Comparison of ENCODE assay signal across 7 mouse cellular contexts in genomic region chr9:118801176-118801909, GRCm38 (mm10).
DNase-seq lines count a peak whose midpoint lies in the region; ATAC-seq and TF ChIP-seq lines count a peak whose summit lies in the region.

No protein-coding gene starts in this region.

- H3K9ac ChIP-seq in midbrain, embryonic 14.5 days (replicated peaks; ENCODE audit: low read length), result no peak overlapping the region
- no peak overlapping the region for H3K9ac ChIP-seq in heart, embryonic 15.5 days
- no peak overlapping the region for H3K9ac ChIP-seq in kidney, postnatal 0 days (ENCODE audit: low read depth, low read length)
- no peak overlapping the region for H3K9ac ChIP-seq in stomach, embryonic 16.5 days (ENCODE audit: low read length)

- H3K27ac ChIP-seq in midbrain, embryonic 14.5 days (replicated peaks; ENCODE audit: low read depth, low read length), result no peak overlapping the region
- no peak overlapping the region for H3K27ac ChIP-seq in midbrain, embryonic 10.5 days (replicated peaks)
- peak overlapping the region; percentile 8; the same call in 1 of the 2 replicates for H3K27ac ChIP-seq in heart, embryonic 15.5 days
- peak overlapping the region; percentile 82 for H3K27ac ChIP-seq in kidney, postnatal 0 days
- peak overlapping the region; percentile 77 for H3K27ac ChIP-seq in stomach, embryonic 16.5 days (ENCODE audit: low read length)

- no peak overlapping the region for H3K4me2 ChIP-seq in midbrain, embryonic 14.5 days (ENCODE audit: low read length)
- H3K4me2 ChIP-seq in heart, embryonic 15.5 days, result no peak overlapping the region
- H3K4me2 ChIP-seq in kidney, postnatal 0 days (ENCODE audit: low read length), result no peak overlapping the region
- H3K4me2 ChIP-seq in stomach, embryonic 16.5 days (ENCODE audit: low read depth, low read length), result no peak overlapping the region

- WGBS in midbrain, embryonic 14.5 days, result 55% methylated on average over 15 of the region's 15 CpGs
- WGBS in midbrain, embryonic 10.5 days, result 75% methylated on average over 15 of the region's 15 CpGs
- WGBS in heart, embryonic 15.5 days, result 60% methylated on average over 15 of the region's 15 CpGs
- 36% methylated on average over 15 of the region's 15 CpGs for WGBS in kidney, postnatal 0 days
- WGBS in stomach, embryonic 16.5 days, result 52% methylated on average over 15 of the region's 15 CpGs

- no peaks in the 10 kb centered on the region for H3K9me3 ChIP-seq in midbrain, embryonic 14.5 days (ENCODE audit: control insufficient read depth, low read length)
- H3K9me3 ChIP-seq in midbrain, embryonic 10.5 days (replicated peaks), result no peaks in the 10 kb centered on the region
- H3K9me3 ChIP-seq in heart, embryonic 15.5 days (replicated peaks), result no peaks in the 10 kb centered on the region
- H3K9me3 ChIP-seq in kidney, postnatal 0 days (replicated peaks; ENCODE audit: low read length), result no peaks in the 10 kb centered on the region
- no peaks in the 10 kb centered on the region for H3K9me3 ChIP-seq in stomach, embryonic 16.5 days (replicated peaks; ENCODE audit: control insufficient read depth, low read length)

- ATAC-seq in midbrain, embryonic 14.5 days (ENCODE audit: low FRiP score, low TSS enrichment), result no peak
- ATAC-seq in heart, embryonic 15.5 days (replicated peaks; ENCODE audit: insufficient number of reproducible peaks, insufficient read depth, low FRiP score, low read depth), result no peak
- ATAC-seq in kidney, postnatal 0 days (replicated peaks; ENCODE audit: low FRiP score, low read depth), result peak; percentile 44; the same call in 1 of the 2 replicates
- ATAC-seq in stomach, embryonic 16.5 days (ENCODE audit: insufficient read depth, low FRiP score), result peak; percentile 29; the same call in 1 of the 2 replicates
- ATAC-seq in activated CD4-positive, CD25-positive, alpha-beta regulatory T cell, adult 4 months, result no peak

- DNase-seq in midbrain, embryonic 14.5 days, result peak; percentile 42
- no peak for DNase-seq in midbrain, embryonic 10.5 days (ENCODE audit: low spot score)
- DNase-seq in kidney, postnatal 0 days (ENCODE audit: low spot score), result peak; percentile 93
- no peak for DNase-seq in layer of hippocampus, adult 9-11 months

- no peak overlapping the region for H3K4me3 ChIP-seq in midbrain, embryonic 14.5 days (replicated peaks; ENCODE audit: low read depth, low read length)
- no peak overlapping the region for H3K4me3 ChIP-seq in midbrain, embryonic 10.5 days
- no peak overlapping the region for H3K4me3 ChIP-seq in heart, embryonic 15.5 days
- H3K4me3 ChIP-seq in kidney, postnatal 0 days (replicated peaks; ENCODE audit: low read depth, low read length), result no peak overlapping the region
- no peak overlapping the region for H3K4me3 ChIP-seq in stomach, embryonic 16.5 days (replicated peaks; ENCODE audit: low read length)

- H3K27me3 ChIP-seq in midbrain, embryonic 14.5 days (ENCODE audit: control insufficient read depth, insufficient read depth, low read length), result no peaks in the 10 kb centered on the region
- no peaks in the 10 kb centered on the region for H3K27me3 ChIP-seq in midbrain, embryonic 10.5 days (ENCODE audit: low read depth, poor library complexity, severe bottlenecking)
- no peaks in the 10 kb centered on the region for H3K27me3 ChIP-seq in heart, embryonic 15.5 days
- no peaks in the 10 kb centered on the region for H3K27me3 ChIP-seq in kidney, postnatal 0 days (ENCODE audit: insufficient read depth, low read length)
- no peaks in the 10 kb centered on the region for H3K27me3 ChIP-seq in stomach, embryonic 16.5 days (ENCODE audit: control insufficient read depth, insufficient read depth, low read length)

- no peak for TF ChIP-seq CTCF in kidney, postnatal 0 days (IDR thresholded peaks at IDR 0.05; ENCODE audit: low read depth)

- no peaks in the 10 kb centered on the region for H3K4me1 ChIP-seq in midbrain, embryonic 14.5 days (ENCODE audit: control insufficient read depth, insufficient read depth, low read length)
- H3K4me1 ChIP-seq in midbrain, embryonic 10.5 days, result peaks cover 5% of the 10 kb centered on the region; the same call in 1 of the 2 replicates
- H3K4me1 ChIP-seq in heart, embryonic 15.5 days (replicated peaks), result peaks cover 11% of the 10 kb centered on the region
- 0 out of 2 replicates have a peak, but pooled peaks cover 6% of the 10 kb centered on the region for H3K4me1 ChIP-seq in kidney, postnatal 0 days (replicated peaks; ENCODE audit: insufficient read depth, low read length)
- peaks cover 21% of the 10 kb centered on the region; the same call in 1 of the 2 replicates for H3K4me1 ChIP-seq in stomach, embryonic 16.5 days (ENCODE audit: control insufficient read depth, insufficient read depth, low read length)

- H3K36me3 ChIP-seq in midbrain, embryonic 14.5 days (ENCODE audit: control insufficient read depth, insufficient read depth, low read length), result no peaks in the 10 kb centered on the region
- H3K36me3 ChIP-seq in midbrain, embryonic 10.5 days, result no peaks in the 10 kb centered on the region
- no peaks in the 10 kb centered on the region for H3K36me3 ChIP-seq in heart, embryonic 15.5 days
- no peaks in the 10 kb centered on the region for H3K36me3 ChIP-seq in kidney, postnatal 0 days (ENCODE audit: insufficient read depth, low read length)
- no peaks in the 10 kb centered on the region for H3K36me3 ChIP-seq in stomach, embryonic 16.5 days (ENCODE audit: control insufficient read depth, insufficient read depth, low read length)

Comparison
In these comparisons a context has a peak if more than half of its experiments do, and no peak if none do; other contexts are left out.
1. DNase-seq: peak in midbrain, embryonic 14.5 days (single experiment) and kidney, postnatal 0 days (single experiment); none in midbrain, embryonic 10.5 days (single experiment) and layer of hippocampus, adult 9-11 months (single experiment).
2. ATAC-seq: peak in kidney, postnatal 0 days (single experiment) and stomach, embryonic 16.5 days (single experiment); none in midbrain, embryonic 14.5 days (single experiment), heart, embryonic 15.5 days (single experiment) and activated CD4-positive, CD25-positive, alpha-beta regulatory T cell, adult 4 months (single experiment).
3. H3K27ac ChIP-seq: peak in heart, embryonic 15.5 days (single experiment), kidney, postnatal 0 days (single experiment) and stomach, embryonic 16.5 days (single experiment); none in midbrain, embryonic 14.5 days (single experiment) and midbrain, embryonic 10.5 days (single experiment).